In genomic region chr2:167237224-167237623, GRCm38 (mm10) we compare ENCODE assay signal across 1 mouse cellular context.
TF ChIP-seq lines count a peak whose summit lies in the region.

No protein-coding gene starts in this region.

TF ChIP-seq in MEL, 35 proteins besides CTCF, POLR2A, EP300 and RAD21 (continued from another document):
- TF ChIP-seq SMC3 (IDR thresholded peaks at IDR 0.05; ENCODE audit: low read depth, low read length), result no peak
TF ChIP-seq in MEL: peak in this region for 0.
